Mouse (Mus musculus) spleen, adult 2 months (tissue): ENCODE measurements around the gene Ntrk2.

Source experiments
- CTCF ChIP-seq: fragments of 200-500 bp; IDR thresholded peaks from 2 replicates; pipeline ENCODE4 v1.5.1; 2011; ENCODE audit warnings: mild to moderate bottlenecking, inconsistent platforms; ENCODE audit not compliant: insufficient read depth, insufficient read length, insufficient replicate concordance; ENCODE audit errors: extremely low read depth
- POLR2A ChIP-seq: fragments of 200-500 bp; IDR thresholded peaks from 2 replicates; pipeline ENCODE4 v1.6.1; 2011; ENCODE audit warnings: low read depth, low read length, inconsistent platforms

- TF ChIP-seq CTCF (no peak), POLR2A (no peak)
Measured at GRCm38 (mm10) chr13:58964701-58965359, 158.5 kb downstream of the Ntrk2 start.
